ENCODE assay signal across 9 mouse cellular contexts in genomic region chr9:67044551-67045305, GRCm38 (mm10). TPM values are rescaled to one million over a fixed set of nuclear protein-coding genes. Genes with fewer than 3 reads are reported as not detected.
DNase-seq lines count a peak whose midpoint lies in the region; ATAC-seq and TF ChIP-seq lines count a peak whose summit lies in the region.
"Had no signal": no experiment of that assay in that cellular context is flagged by ENCODE, and none has a peak within 500 bp of the region (broad histone marks: within the 10 kb centered on the region; RNA-seq: fewer than 3 reads in every experiment).

No protein-coding gene starts in this region.

- H3K4me1 ChIP-seq in bone marrow macrophage, adult 2 months (ENCODE audit: control insufficient read depth, insufficient read depth, low read length): peaks cover 35% of the 10 kb centered on the region
- peaks cover 45% of the 10 kb centered on the region for H3K4me1 ChIP-seq in forebrain, postnatal 0 days (ENCODE audit: insufficient read depth)
- peaks cover 58% of the 10 kb centered on the region for H3K4me1 ChIP-seq in hindbrain, embryonic 16.5 days (ENCODE audit: control insufficient read depth, insufficient read depth, low read depth, low read length)

- 32% methylated on average over 9 of the region's 9 CpGs for WGBS in forebrain, postnatal 0 days
- 36% methylated on average over 9 of the region's 9 CpGs for WGBS in hindbrain, embryonic 16.5 days

- DNase-seq in cerebellum, adult 11 months: peak; percentile 59
- peak; percentile 84 for DNase-seq in forebrain, postnatal 0 days
- peak; percentile 77 for DNase-seq in left cerebral cortex, adult 11 months (ENCODE audit: low spot score)
- DNase-seq in lung, postnatal 14 days: peak; percentile 70
- peak; percentile 55 for DNase-seq in splenic B cell, adult 2 months (ENCODE audit: low read depth, low spot score)

- no peak for TF ChIP-seq POLR2A in bone marrow macrophage, adult 2 months (IDR thresholded peaks at IDR 0.05; ENCODE audit: borderline replicate concordance, low read depth, low read length)

- no peak overlapping the region for H3K27ac ChIP-seq in bone marrow macrophage, adult 2 months (ENCODE audit: insufficient read depth, low read depth, low read length)
- no peak overlapping the region for H3K27ac ChIP-seq in forebrain, postnatal 0 days (ENCODE audit: low read depth, low read length)
- no peak overlapping the region for H3K27ac ChIP-seq in hindbrain, embryonic 16.5 days (ENCODE audit: low read depth, low read length)
- H3K27ac ChIP-seq: neural tube, embryonic 12.5 days had no signal

- ATAC-seq in cerebellum, adult (ENCODE audit: insufficient number of reproducible peaks, low FRiP score, low TSS enrichment): no peak
- peak; percentile 49 for ATAC-seq in forebrain, postnatal 0 days
- ATAC-seq in hindbrain, embryonic 16.5 days: peak; percentile 44; the same call in 1 of the 2 replicates

- H3K9me3 ChIP-seq in forebrain, postnatal 0 days (ENCODE audit: low read length): no peaks in the 10 kb centered on the region
- H3K9me3 ChIP-seq in hindbrain, embryonic 16.5 days (ENCODE audit: control insufficient read depth, low read length): no peaks in the 10 kb centered on the region
- H3K9me3 ChIP-seq: neural tube, embryonic 12.5 days had no signal

- no peak overlapping the region for H3K9ac ChIP-seq in forebrain, postnatal 0 days
- H3K9ac ChIP-seq in hindbrain, embryonic 16.5 days (ENCODE audit: low read depth, low read length): no peak overlapping the region; the same call in 1 of the 2 replicates
- H3K9ac ChIP-seq: neural tube, embryonic 12.5 days had no signal

- peaks cover 30% of the 10 kb centered on the region for H3K27me3 ChIP-seq in forebrain, postnatal 0 days (ENCODE audit: insufficient read depth, low read length)
- peaks cover 8% of the 10 kb centered on the region for H3K27me3 ChIP-seq in hindbrain, embryonic 16.5 days (replicated peaks; ENCODE audit: control insufficient read depth, insufficient read depth, low read length)
- peaks cover 8% of the 10 kb centered on the region; the same call in 1 of the 2 replicates for H3K27me3 ChIP-seq in splenic B cell, adult 2 months (ENCODE audit: control insufficient read depth, insufficient read depth, low read length, poor library complexity, severe bottlenecking)

- H3K4me2 ChIP-seq in forebrain, postnatal 0 days (ENCODE audit: low read depth): no peak overlapping the region
- H3K4me2 ChIP-seq in hindbrain, embryonic 16.5 days (ENCODE audit: low read length): no peak overlapping the region

- H3K36me3 ChIP-seq in forebrain, postnatal 0 days (ENCODE audit: insufficient read depth): no peaks in the 10 kb centered on the region
- no peaks in the 10 kb centered on the region for H3K36me3 ChIP-seq in hindbrain, embryonic 16.5 days (ENCODE audit: control insufficient read depth, insufficient read depth, low read length)
- no peaks in the 10 kb centered on the region for H3K36me3 ChIP-seq in splenic B cell, adult 2 months (ENCODE audit: control insufficient read depth, insufficient read depth, low read length, poor library complexity, severe bottlenecking)
- H3K36me3 ChIP-seq: neural tube, embryonic 12.5 days had no signal

- peak; percentile 64 for TF ChIP-seq CTCF in bone marrow macrophage, adult 2 months (IDR thresholded peaks at IDR 0.05; ENCODE audit: low read depth, low read length)
- peak; percentile 87 for TF ChIP-seq CTCF in forebrain, postnatal 0 days (IDR thresholded peaks at IDR 0.05; ENCODE audit: low read depth)

- H3K4me3 ChIP-seq in bone marrow macrophage, adult 2 months (ENCODE audit: insufficient read depth, low read length): no peak overlapping the region
- H3K4me3 ChIP-seq in forebrain, postnatal 0 days (ENCODE audit: low read depth, low read length): no peak overlapping the region
- H3K4me3 ChIP-seq in hindbrain, embryonic 16.5 days (ENCODE audit: low read length): no peak overlapping the region

RNA-seq across cellular contexts. Expression of gene Tpm1, which starts 4.5 kb away (rescaled TPM):
- 103 and 104 TPM in 2 replicates for polyA plus RNA-seq in bone marrow macrophage, adult 2 months (2012; ENCODE audit: insufficient read depth, insufficient read length, missing spikeins)
- total RNA-seq in forebrain, postnatal 0 days (2014; rRNA removed): 131 and 133 TPM in 2 replicates
- polyA plus RNA-seq in forebrain, postnatal 0 days (2015; fragmentation: Nextera tagmentation; extraction: Ambion mirVana): 120 and 134 TPM in 2 replicates
- polyA plus RNA-seq in hindbrain, embryonic 16.5 days (2015; fragmentation: Nextera tagmentation; extraction: Ambion mirVana): 187 and 214 TPM in 2 replicates
